Mouse (Mus musculus): ENCODE data around the gene Nav1. TPM values are rescaled to one million over a fixed set of nuclear protein-coding genes. Genes with fewer than 3 reads are reported as not detected.

Gene Nav1
- total and polyA plus RNA-seq, 2 experiments: 0.83 to 1.8 TPM

- Histone ChIP-seq H3K9ac (ENCODE audit: low read depth, low read length) (no peak overlapping the region), H3K36me3 (ENCODE audit: control insufficient read depth, insufficient read depth, low read length) (no peaks in the 10 kb centered on the region), H3K27me3 (ENCODE audit: control insufficient read depth, insufficient read depth, low read length) (no peaks in the 10 kb centered on the region), H3K27ac (replicated peaks; ENCODE audit: insufficient read depth, low read depth, low read length) (no peak overlapping the region), H3K4me3 (ENCODE audit: insufficient read depth, low read depth, low read length) (no peak overlapping the region), H3K4me1 (ENCODE audit: control insufficient read depth, insufficient read depth, low read length) (no peaks in the 10 kb centered on the region), H3K79me2 (ENCODE audit: control insufficient read depth, insufficient read depth, low read length) (no peaks in the 10 kb centered on the region)
- WGBS: 78% methylated on average over 11 of the region's 11 CpGs
- DNase-seq (ENCODE audit: extremely low read depth, low read depth, low spot score): no peak
- no peak for TF ChIP-seq POLR2A (IDR thresholded peaks at IDR 0.05; ENCODE audit: extremely low read depth, insufficient read depth, low read length)
- TF ChIP-seq CTCF (IDR thresholded peaks at IDR 0.05; ENCODE audit: low read depth, low read length): no peak
Observed at GRCm38 (mm10) chr1:135603121-135603870, 3.8 kb downstream of the Nav1 start.

GRCm38 (mm10) chr1:135600023-135601005 is 6.8 kb downstream of the Nav1 start:
- Histone ChIP-seq H3K9ac (ENCODE audit: low read depth, low read length) (no peak overlapping the region), H3K36me3 (ENCODE audit: control insufficient read depth, insufficient read depth, low read length) (no peaks in the 10 kb centered on the region), H3K4me1 (ENCODE audit: control insufficient read depth, insufficient read depth, low read length) (no peaks in the 10 kb centered on the region), H3K27ac (replicated peaks; ENCODE audit: insufficient read depth, low read depth, low read length) (no peak overlapping the region), H3K27me3 (ENCODE audit: control insufficient read depth, insufficient read depth, low read length) (no peaks in the 10 kb centered on the region), H3K79me2 (ENCODE audit: control insufficient read depth, insufficient read depth, low read length) (no peaks in the 10 kb centered on the region), H3K4me3 (ENCODE audit: insufficient read depth, low read depth, low read length) (no peak overlapping the region)
- WGBS: 71% methylated on average over 15 of the region's 15 CpGs
- TF ChIP-seq CTCF (IDR thresholded peaks at IDR 0.05; ENCODE audit: low read depth, low read length) (no peak), POLR2A (IDR thresholded peaks at IDR 0.05; ENCODE audit: extremely low read depth, insufficient read depth, low read length) (no peak)
- no peak for DNase-seq (ENCODE audit: extremely low read depth, low read depth, low spot score)

GRCm38 (mm10) chr1:135598251-135598879 is 8.7 kb downstream of the Nav1 start:
- no peak for DNase-seq (ENCODE audit: extremely low read depth, low read depth, low spot score)
- 82% methylated on average over 8 of the region's 8 CpGs for WGBS

GRCm38 (mm10) chr1:135594279-135594903 is 12.7 kb downstream of the Nav1 start:
- Histone ChIP-seq H3K27ac (replicated peaks; ENCODE audit: insufficient read depth, low read depth, low read length) (no peak overlapping the region), H3K79me2 (ENCODE audit: control insufficient read depth, insufficient read depth, low read length) (no peaks in the 10 kb centered on the region), H3K9ac (ENCODE audit: low read depth, low read length) (no peak overlapping the region), H3K4me3 (ENCODE audit: insufficient read depth, low read depth, low read length) (no peak overlapping the region), H3K27me3 (ENCODE audit: control insufficient read depth, insufficient read depth, low read length) (no peaks in the 10 kb centered on the region), H3K36me3 (ENCODE audit: control insufficient read depth, insufficient read depth, low read length) (no peaks in the 10 kb centered on the region), H3K4me1 (ENCODE audit: control insufficient read depth, insufficient read depth, low read length) (no peaks in the 10 kb centered on the region)
- DNase-seq (ENCODE audit: extremely low read depth, low read depth, low spot score): no peak
- 55% methylated on average over 9 of the region's 9 CpGs for WGBS
- TF ChIP-seq CTCF (IDR thresholded peaks at IDR 0.05; ENCODE audit: low read depth, low read length) (no peak), POLR2A (IDR thresholded peaks at IDR 0.05; ENCODE audit: extremely low read depth, insufficient read depth, low read length) (no peak)

More at GRCm38 (mm10) chr1:135598251-135598879, 8.7 kb downstream of the Nav1 start:
- no peak overlapping the region for H3K4me3 ChIP-seq (ENCODE audit: insufficient read depth, low read depth, low read length)
- no peaks in the 10 kb centered on the region for H3K79me2 ChIP-seq (ENCODE audit: control insufficient read depth, insufficient read depth, low read length)
- H3K27ac ChIP-seq (replicated peaks; ENCODE audit: insufficient read depth, low read depth, low read length): no peak overlapping the region
- H3K4me1 ChIP-seq (ENCODE audit: control insufficient read depth, insufficient read depth, low read length): no peaks in the 10 kb centered on the region
- no peak overlapping the region for H3K9ac ChIP-seq (ENCODE audit: low read depth, low read length)
- TF ChIP-seq POLR2A (IDR thresholded peaks at IDR 0.05; ENCODE audit: extremely low read depth, insufficient read depth, low read length) (no peak), CTCF (IDR thresholded peaks at IDR 0.05; ENCODE audit: low read depth, low read length) (no peak)
- H3K27me3 ChIP-seq (ENCODE audit: control insufficient read depth, insufficient read depth, low read length): no peaks in the 10 kb centered on the region
- H3K36me3 ChIP-seq (ENCODE audit: control insufficient read depth, insufficient read depth, low read length): no peaks in the 10 kb centered on the region

- WGBS: 82% methylated on average over 6 of the region's 6 CpGs
- Histone ChIP-seq H3K9ac (ENCODE audit: low read depth, low read length) (no peak overlapping the region), H3K4me1 (ENCODE audit: control insufficient read depth, insufficient read depth, low read length) (no peaks in the 10 kb centered on the region), H3K36me3 (ENCODE audit: control insufficient read depth, insufficient read depth, low read length) (no peaks in the 10 kb centered on the region), H3K27me3 (ENCODE audit: control insufficient read depth, insufficient read depth, low read length) (no peaks in the 10 kb centered on the region), H3K27ac (replicated peaks; ENCODE audit: insufficient read depth, low read depth, low read length) (no peak overlapping the region), H3K4me3 (ENCODE audit: insufficient read depth, low read depth, low read length) (no peak overlapping the region), H3K79me2 (ENCODE audit: control insufficient read depth, insufficient read depth, low read length) (no peaks in the 10 kb centered on the region)
- no peak for TF ChIP-seq CTCF (IDR thresholded peaks at IDR 0.05; ENCODE audit: low read depth, low read length)
- no peak for TF ChIP-seq POLR2A (IDR thresholded peaks at IDR 0.05; ENCODE audit: extremely low read depth, insufficient read depth, low read length)
- DNase-seq (ENCODE audit: extremely low read depth, low read depth, low spot score): no peak
Observed at GRCm38 (mm10) chr1:135593560-135594278, 13.4 kb downstream of the Nav1 start.

All from liver, adult 2 months (tissue).